Mouse (Mus musculus): ENCODE data around the gene Atg4d.
A peak's percentile ranks its signal among the peaks of the same experiment; 100 is the strongest.
"Not testable (repeated sequence)": the region's sequence is repeated elsewhere in the genome, so short reads cannot be mapped to it uniquely, and the experiment has no call there.

Atg4d gene

GRCm38 (mm10) chr9:21275013-21275710 is 10.1 kb downstream of the Atg4d start:
- no peak for DNase-seq

- no peak for DNase-seq
These were observed 10.6 kb downstream of the Atg4d start for GRCm38 (mm10) chr9:21275727-21276126.

DNA sequence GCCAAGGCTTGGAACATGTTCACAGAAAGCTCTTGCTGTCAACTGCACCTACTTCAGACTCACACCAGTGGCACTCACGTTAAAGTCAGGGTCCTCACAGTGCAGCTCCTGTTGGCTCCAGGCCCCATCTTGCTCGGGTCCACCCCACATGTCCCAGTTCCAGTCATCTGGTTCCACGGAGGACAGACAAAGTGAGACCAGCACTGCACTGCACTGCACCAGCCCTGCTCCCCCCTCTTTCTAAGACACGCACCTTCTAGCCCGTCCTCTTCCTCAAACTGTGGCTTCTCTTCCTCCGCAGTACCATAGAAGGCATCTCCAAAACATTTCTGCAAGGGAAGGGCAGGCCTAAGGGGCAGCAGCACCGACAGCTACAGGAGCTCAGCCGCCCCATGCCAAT is 11.2 kb downstream of the Atg4d start:
- no peak for DNase-seq

DNA sequence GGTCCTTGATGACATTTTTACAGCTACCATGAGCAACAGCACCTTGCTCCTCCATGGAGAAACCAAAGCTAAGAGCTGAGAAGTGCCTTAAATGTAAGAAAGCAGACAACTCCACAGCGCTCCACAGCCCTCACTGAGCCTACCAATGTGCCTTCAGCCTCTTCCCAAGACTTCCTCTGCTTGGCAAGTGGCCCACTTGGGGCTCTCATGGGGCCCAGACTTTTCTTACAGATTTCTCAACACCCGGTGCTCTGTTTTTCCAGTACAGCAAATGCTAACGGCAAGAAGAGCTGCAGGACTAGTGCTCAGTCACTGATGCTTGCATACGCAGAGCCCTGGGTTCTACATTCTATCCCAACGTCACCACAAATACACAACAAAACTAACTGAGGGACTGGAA is 12.7 kb downstream of the Atg4d start:
- no peak for DNase-seq

GRCm38 (mm10) chr9:21283591-21283990 is 18.5 kb downstream of the Atg4d start:
- DNase-seq = no peak

GRCm38 (mm10) chr9:21283994-21284393 is 18.9 kb downstream of the Atg4d start:
- DNase-seq = no peak

- DNase-seq = no peak
These were observed 21.7 kb downstream of the Atg4d start for GRCm38 (mm10) chr9:21286753-21287152.

- peak; percentile 94 for DNase-seq
These were observed 22.7 kb downstream of the Atg4d start, which contains the start of gene Kri1 for GRCm38 (mm10) chr9:21287571-21288402. Gene Kri1 (minus strand): TSS chr9:21287969.

GRCm38 (mm10) chr9:21288404-21289336 is 23.6 kb downstream of the Atg4d start:
- DNase-seq = no peak

- DNase-seq = no peak
These were observed 24.2 kb downstream of the Atg4d start for GRCm38 (mm10) chr9:21289337-21289671.

GRCm38 (mm10) chr9:21290589-21290988 is 25.5 kb downstream of the Atg4d start:
- DNase-seq = peak; percentile 51

- peak; percentile 97 for DNase-seq
These were observed 26.1 kb downstream of the Atg4d start, which contains the start of gene Cdkn2d for GRCm38 (mm10) chr9:21291022-21291787. Gene Cdkn2d (minus strand): TSS chr9:21291407.

DNA sequence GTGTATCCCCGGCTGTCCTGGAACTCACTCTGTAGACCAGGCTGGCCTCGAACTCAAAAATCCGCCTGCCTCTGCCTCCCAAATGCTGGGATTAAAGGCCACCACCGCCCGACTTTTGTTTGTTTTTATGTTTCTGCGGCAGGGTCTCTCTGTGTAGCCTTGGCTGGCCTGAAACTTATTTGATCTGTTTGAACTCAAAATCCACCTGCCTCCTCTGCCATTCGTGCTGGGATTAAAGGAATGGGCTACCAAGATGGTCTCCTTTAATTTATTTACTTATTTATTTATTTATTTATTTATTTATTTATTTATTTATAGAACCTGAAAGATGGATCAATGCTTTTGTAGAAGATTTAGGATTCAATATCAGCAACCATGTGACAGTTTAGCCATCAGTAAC is 26.8 kb downstream of the Atg4d start:
- DNase-seq = not testable (repeated sequence)

DNA sequence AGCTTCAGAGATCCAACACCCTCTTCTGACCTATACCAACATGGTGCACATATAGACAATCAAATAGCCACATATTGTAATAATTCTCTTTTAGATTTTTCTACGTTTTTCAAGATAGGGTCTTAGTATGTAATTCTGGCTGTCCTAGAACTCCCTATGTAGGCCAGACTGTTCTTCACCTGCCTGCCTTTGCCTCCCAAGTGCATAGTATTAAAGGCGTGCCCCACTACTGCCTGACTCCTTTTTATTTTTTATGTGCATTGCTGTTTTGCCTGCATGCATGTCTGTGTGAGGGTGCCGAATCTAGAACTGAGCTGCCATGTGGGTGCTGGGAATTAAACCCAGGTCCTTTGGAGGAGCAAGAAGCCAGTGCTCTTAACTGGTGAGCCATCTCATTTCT is 27.2 kb downstream of the Atg4d start:
- no peak for DNase-seq

DNA sequence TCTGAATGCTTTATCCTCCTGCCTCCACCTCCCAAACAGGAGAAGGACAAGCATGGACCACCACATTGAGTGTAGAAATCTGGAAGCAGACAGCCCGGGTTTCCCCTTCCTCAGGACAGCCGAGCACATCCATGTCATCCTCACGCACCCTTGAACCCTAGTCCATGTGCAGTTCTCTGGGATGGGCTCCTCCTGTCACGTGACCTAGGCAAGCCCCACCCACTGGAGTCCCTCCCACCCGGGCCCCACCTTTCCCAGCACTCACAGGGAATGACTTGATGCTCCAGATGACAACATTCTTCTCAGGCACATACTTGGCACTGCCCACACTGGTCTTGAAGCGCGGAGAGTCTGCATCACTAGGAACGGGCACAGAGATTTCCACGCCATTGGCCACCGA is 33.9 kb downstream of the Atg4d start:
- DNase-seq = no peak

DNA sequence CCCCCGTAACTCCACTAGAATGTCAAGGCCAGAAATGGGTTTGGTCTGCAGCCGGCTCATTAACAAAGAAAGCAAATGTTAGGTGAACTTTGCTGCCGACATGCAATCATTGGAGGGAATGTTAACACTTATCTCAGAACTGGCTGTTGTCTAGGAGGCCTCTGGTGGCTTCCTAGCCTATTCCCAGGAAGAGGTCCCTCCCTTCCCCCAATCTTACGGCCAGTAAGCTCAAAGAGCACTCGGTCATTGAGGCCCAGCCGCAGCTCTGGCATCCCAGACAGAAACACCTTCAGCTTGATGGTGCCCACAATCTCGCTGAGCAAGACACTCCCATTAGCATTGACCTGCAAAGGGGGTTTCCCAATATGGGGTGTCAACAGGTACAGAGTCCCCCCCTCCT is 40.0 kb downstream of the Atg4d start:
- no peak for DNase-seq

- no peak for DNase-seq
These were observed 44.2 kb downstream of the Atg4d start for GRCm38 (mm10) chr9:21309150-21309741.

- DNase-seq = no peak
These were observed 46.6 kb downstream of the Atg4d start for GRCm38 (mm10) chr9:21311695-21312094.

DNA sequence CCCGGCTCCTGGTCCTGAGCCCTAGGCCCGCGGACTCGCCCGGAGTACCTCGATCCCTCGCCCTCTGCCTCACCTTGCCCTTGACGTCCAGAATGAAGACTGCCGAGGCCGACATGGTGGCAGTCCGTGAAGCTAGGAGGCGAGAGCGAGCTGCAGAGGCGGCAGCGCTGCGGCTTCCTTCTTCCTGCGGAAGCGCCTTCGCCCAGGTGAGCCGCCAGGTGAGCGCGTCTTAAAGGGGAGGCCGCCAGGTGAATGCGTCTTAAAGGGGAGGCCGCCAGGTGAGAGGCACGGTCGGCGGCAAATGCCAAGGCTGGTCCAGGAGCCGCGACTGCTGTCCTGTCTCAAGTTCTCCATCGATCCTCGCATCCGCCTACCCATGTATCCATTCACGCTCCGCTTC is 47.0 kb downstream of the Atg4d start, which contains the start of gene Ap1m2:
Gene Ap1m2, minus strand, starts transcription at position 204 of the 400 bp plus-strand sequence.
- no peak for DNase-seq

GRCm38 (mm10) chr9:21313394-21313793 is 48.3 kb downstream of the Atg4d start:
- DNase-seq = peak; percentile 81

DNA sequence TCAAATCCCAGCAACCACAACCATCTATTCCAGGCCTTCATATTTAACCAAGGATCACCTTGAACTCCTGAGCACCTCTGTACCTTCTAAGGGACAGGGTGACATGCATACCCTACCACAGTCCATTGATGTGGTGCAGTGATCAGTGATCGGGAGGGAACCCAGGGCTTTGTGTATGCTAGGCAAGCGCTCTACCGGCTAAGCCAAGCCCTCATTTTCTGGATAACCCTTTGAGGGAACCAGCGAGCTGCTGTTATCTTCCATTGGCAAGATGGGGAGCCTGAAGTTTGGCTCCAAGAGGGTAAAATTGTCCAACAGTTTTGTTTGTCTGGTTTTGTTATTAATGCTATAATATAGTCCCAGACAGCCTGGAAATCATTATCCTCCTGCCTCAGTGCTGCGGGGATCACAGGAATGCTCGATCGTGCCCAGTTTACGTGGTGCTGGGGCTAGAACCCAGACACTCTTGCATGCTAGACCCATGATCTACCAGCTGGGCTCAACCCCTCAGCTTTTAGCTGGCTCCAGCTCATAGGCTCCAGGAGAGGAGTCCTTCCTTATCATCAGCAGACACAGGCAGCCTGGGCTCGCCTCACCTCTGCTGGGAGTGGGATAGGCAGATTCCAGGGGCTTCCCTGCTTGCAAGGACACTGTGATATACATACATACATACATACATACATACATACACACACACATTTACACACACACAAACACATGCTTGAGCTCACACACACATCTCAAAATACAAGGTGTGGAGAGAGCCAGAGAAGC is 49.5 kb downstream of the Atg4d start:
- no peak for DNase-seq

All from right cerebral cortex, postnatal 4 days (tissue).